Mouse (Mus musculus): ENCODE results near the gene Cstf1. TPM values are rescaled to one million over a fixed set of nuclear protein-coding genes. Genes with fewer than 3 reads are reported as not detected.
A peak's percentile ranks its signal among the peaks of the same experiment; 100 is the strongest.

The Cstf1 gene
- polyA plus RNA-seq, 1 experiment from 2014 or later, result 30.4 TPM

GRCm38 (mm10) chr2:172346933-172347611 is 23.4 kb upstream of the Cstf1 start:
- Histone ChIP-seq H3K9ac (no peak overlapping the region), H3K4me1 (peaks cover 20% of the 10 kb centered on the region), H3K27ac (no peak overlapping the region), H3K4me2 (peak overlapping the region; percentile 97), H3K27me3 (replicated peaks) (no peaks in the 10 kb centered on the region), H3K36me3 (replicated peaks) (no peaks in the 10 kb centered on the region), H3K9me3 (no peaks in the 10 kb centered on the region), H3K4me3 (peak overlapping the region; percentile 58)
- no peak for ATAC-seq (replicated peaks)
- WGBS, result 69% methylated on average over 8 of the region's 8 CpGs

GRCm38 (mm10) chr2:172348297-172348950 is 22.1 kb upstream of the Cstf1 start:
- Histone ChIP-seq H3K36me3 (replicated peaks) (no peaks in the 10 kb centered on the region), H3K9ac (no peak overlapping the region), H3K4me2 (no peak overlapping the region), H3K4me1 (peaks cover 23% of the 10 kb centered on the region), H3K4me3 (no peak overlapping the region), H3K27me3 (replicated peaks) (no peaks in the 10 kb centered on the region), H3K9me3 (no peaks in the 10 kb centered on the region), H3K27ac (peak overlapping the region; percentile 54; the same call in 1 of the 2 replicates)
- WGBS, result 51% methylated on average over 3 of the region's 3 CpGs
- no peak for ATAC-seq (replicated peaks)

GRCm38 (mm10) chr2:172349776-172350175 is 20.7 kb upstream of the Cstf1 start:
- Histone ChIP-seq H3K9me3 (no peaks in the 10 kb centered on the region), H3K4me1 (peaks cover 25% of the 10 kb centered on the region), H3K9ac (no peak overlapping the region), H3K4me3 (no peak overlapping the region), H3K36me3 (replicated peaks) (no peaks in the 10 kb centered on the region), H3K27ac (no peak overlapping the region), H3K27me3 (replicated peaks) (no peaks in the 10 kb centered on the region), H3K4me2 (no peak overlapping the region)
- ATAC-seq (replicated peaks), result no peak
- WGBS, result 79% methylated on average over 14 of the region's 14 CpGs

GRCm38 (mm10) chr2:172350773-172351172 is 19.7 kb upstream of the Cstf1 start:
- ATAC-seq (replicated peaks), result no peak
- Histone ChIP-seq H3K4me3 (no peak overlapping the region), H3K36me3 (replicated peaks) (no peaks in the 10 kb centered on the region), H3K4me1 (peaks cover 31% of the 10 kb centered on the region), H3K4me2 (no peak overlapping the region), H3K27me3 (replicated peaks) (no peaks in the 10 kb centered on the region), H3K27ac (no peak overlapping the region), H3K9me3 (no peaks in the 10 kb centered on the region), H3K9ac (no peak overlapping the region)
- WGBS, result 85% methylated on average over 8 of the region's 8 CpGs

- WGBS, result 48% methylated on average over 9 of the region's 9 CpGs
- ATAC-seq (replicated peaks), result no peak
- H3K9me3 ChIP-seq, result no peaks in the 10 kb centered on the region
- 0 out of 2 replicates have a peak overlapping the region, but pooled peaks have one; percentile 0 for H3K27ac ChIP-seq
- H3K4me3 ChIP-seq, result no peak overlapping the region
- H3K4me1 ChIP-seq, result peaks cover 17% of the 10 kb centered on the region
- H3K4me2 ChIP-seq, result no peak overlapping the region
- H3K27me3 ChIP-seq (replicated peaks), result no peaks in the 10 kb centered on the region
- no peak overlapping the region for H3K9ac ChIP-seq
- H3K36me3 ChIP-seq (replicated peaks), result no peaks in the 10 kb centered on the region
Observed at GRCm38 (mm10) chr2:172353218-172353617, 17.3 kb upstream of the Cstf1 start.

- Histone ChIP-seq H3K27ac (peak overlapping the region; percentile 61; the same call in 1 of the 2 replicates), H3K4me2 (no peak overlapping the region), H3K9me3 (no peaks in the 10 kb centered on the region), H3K4me3 (no peak overlapping the region), H3K9ac (no peak overlapping the region), H3K4me1 (peaks cover 15% of the 10 kb centered on the region), H3K27me3 (replicated peaks) (no peaks in the 10 kb centered on the region), H3K36me3 (replicated peaks) (no peaks in the 10 kb centered on the region)
- ATAC-seq (replicated peaks), result peak; percentile 46
- WGBS, result 59% methylated on average over 9 of the region's 9 CpGs
Observed at GRCm38 (mm10) chr2:172354761-172355160, 15.7 kb upstream of the Cstf1 start.

GRCm38 (mm10) chr2:172355833-172356232 is 14.6 kb upstream of the Cstf1 start:
- Histone ChIP-seq H3K36me3 (replicated peaks) (no peaks in the 10 kb centered on the region), H3K9me3 (no peaks in the 10 kb centered on the region), H3K4me1 (peaks cover 15% of the 10 kb centered on the region), H3K9ac (no peak overlapping the region), H3K4me2 (no peak overlapping the region), H3K4me3 (no peak overlapping the region), H3K27ac (0 out of 2 replicates have a peak overlapping the region, but pooled peaks have one; percentile 61), H3K27me3 (replicated peaks) (no peaks in the 10 kb centered on the region)
- 77% methylated on average over 5 of the region's 5 CpGs for WGBS
- ATAC-seq (replicated peaks), result no peak

- H3K4me2 ChIP-seq, result no peak overlapping the region
- H3K9ac ChIP-seq, result no peak overlapping the region
- H3K36me3 ChIP-seq (replicated peaks), result no peaks in the 10 kb centered on the region
- 82% methylated on average over 7 of the region's 7 CpGs for WGBS
- no peak overlapping the region for H3K4me3 ChIP-seq
- no peak overlapping the region for H3K27ac ChIP-seq
- no peaks in the 10 kb centered on the region for H3K9me3 ChIP-seq
- no peaks in the 10 kb centered on the region for H3K27me3 ChIP-seq (replicated peaks)
- no peak for ATAC-seq (replicated peaks)
- no peaks in the 10 kb centered on the region for H3K4me1 ChIP-seq
Observed at GRCm38 (mm10) chr2:172363176-172363575, 7.3 kb upstream of the Cstf1 start.

- under 1% methylated on average over 11 of the region's 11 CpGs for WGBS
- no peak for ATAC-seq (replicated peaks)
Observed at GRCm38 (mm10) chr2:172371258-172371657, 777 bp downstream of the Cstf1 start.

GRCm38 (mm10) chr2:172376551-172376950 is 6.1 kb downstream of the Cstf1 start:
- ATAC-seq (replicated peaks), result no peak

More at GRCm38 (mm10) chr2:172371258-172371657, 777 bp downstream of the Cstf1 start:
- Histone ChIP-seq H3K27ac (peak overlapping the region; percentile 87; the same call in 1 of the 2 replicates), H3K4me2 (peak overlapping the region; percentile 67), H3K27me3 (replicated peaks) (no peaks in the 10 kb centered on the region), H3K36me3 (replicated peaks) (peaks cover 24% of the 10 kb centered on the region), H3K4me3 (peak overlapping the region; percentile 81), H3K9ac (peak overlapping the region; percentile 80), H3K9me3 (no peaks in the 10 kb centered on the region), H3K4me1 (peaks cover 25% of the 10 kb centered on the region)

GRCm38 (mm10) chr2:172376999-172377515 is 6.6 kb downstream of the Cstf1 start:
- Histone ChIP-seq H3K9me3 (no peaks in the 10 kb centered on the region), H3K36me3 (replicated peaks) (peaks cover 74% of the 10 kb centered on the region)

More at GRCm38 (mm10) chr2:172376551-172376950, 6.1 kb downstream of the Cstf1 start:
- 94% methylated on average over 4 of the region's 4 CpGs for WGBS
- no peaks in the 10 kb centered on the region for H3K27me3 ChIP-seq (replicated peaks)
- H3K36me3 ChIP-seq (replicated peaks), result peaks cover 69% of the 10 kb centered on the region
- no peak overlapping the region for H3K4me3 ChIP-seq
- no peak overlapping the region for H3K9ac ChIP-seq
- no peak overlapping the region for H3K27ac ChIP-seq
- no peaks in the 10 kb centered on the region for H3K9me3 ChIP-seq
- H3K4me2 ChIP-seq, result no peak overlapping the region
- peaks cover 9% of the 10 kb centered on the region for H3K4me1 ChIP-seq

GRCm38 (mm10) chr2:172378332-172378731 is 7.9 kb downstream of the Cstf1 start:
- no peak overlapping the region for H3K4me3 ChIP-seq
- ATAC-seq (replicated peaks), result no peak
- no peak overlapping the region for H3K9ac ChIP-seq
- H3K4me1 ChIP-seq, result no peaks in the 10 kb centered on the region
- no peaks in the 10 kb centered on the region for H3K27me3 ChIP-seq (replicated peaks)
- 73% methylated on average over 7 of the region's 7 CpGs for WGBS
- H3K9me3 ChIP-seq, result no peaks in the 10 kb centered on the region
- peaks cover 74% of the 10 kb centered on the region for H3K36me3 ChIP-seq (replicated peaks)
- no peak overlapping the region for H3K4me2 ChIP-seq
- H3K27ac ChIP-seq, result no peak overlapping the region

More at GRCm38 (mm10) chr2:172376999-172377515, 6.6 kb downstream of the Cstf1 start:
- no peak overlapping the region for H3K4me2 ChIP-seq
- H3K4me3 ChIP-seq, result no peak overlapping the region
- 73% methylated on average over 5 of the region's 5 CpGs for WGBS
- no peak overlapping the region for H3K27ac ChIP-seq
- H3K27me3 ChIP-seq (replicated peaks), result no peaks in the 10 kb centered on the region
- no peak overlapping the region for H3K9ac ChIP-seq
- H3K4me1 ChIP-seq, result peaks cover 4% of the 10 kb centered on the region; the same call in 1 of the 2 replicates
- ATAC-seq (replicated peaks), result no peak
